Mouse (Mus musculus) urinary bladder, postnatal 14 days (tissue): ENCODE results near the gene Fbxo44.
"Not testable (repeated sequence)": the region's sequence is repeated elsewhere in the genome, so short reads cannot be mapped to it uniquely, and the experiment has no call there.

Experiments
- DNase-seq: peaks from one replicate; pipeline ENCODE4 v3.0.0; 2021; ENCODE audit warnings: low spot score

The Fbxo44 gene

DNA sequence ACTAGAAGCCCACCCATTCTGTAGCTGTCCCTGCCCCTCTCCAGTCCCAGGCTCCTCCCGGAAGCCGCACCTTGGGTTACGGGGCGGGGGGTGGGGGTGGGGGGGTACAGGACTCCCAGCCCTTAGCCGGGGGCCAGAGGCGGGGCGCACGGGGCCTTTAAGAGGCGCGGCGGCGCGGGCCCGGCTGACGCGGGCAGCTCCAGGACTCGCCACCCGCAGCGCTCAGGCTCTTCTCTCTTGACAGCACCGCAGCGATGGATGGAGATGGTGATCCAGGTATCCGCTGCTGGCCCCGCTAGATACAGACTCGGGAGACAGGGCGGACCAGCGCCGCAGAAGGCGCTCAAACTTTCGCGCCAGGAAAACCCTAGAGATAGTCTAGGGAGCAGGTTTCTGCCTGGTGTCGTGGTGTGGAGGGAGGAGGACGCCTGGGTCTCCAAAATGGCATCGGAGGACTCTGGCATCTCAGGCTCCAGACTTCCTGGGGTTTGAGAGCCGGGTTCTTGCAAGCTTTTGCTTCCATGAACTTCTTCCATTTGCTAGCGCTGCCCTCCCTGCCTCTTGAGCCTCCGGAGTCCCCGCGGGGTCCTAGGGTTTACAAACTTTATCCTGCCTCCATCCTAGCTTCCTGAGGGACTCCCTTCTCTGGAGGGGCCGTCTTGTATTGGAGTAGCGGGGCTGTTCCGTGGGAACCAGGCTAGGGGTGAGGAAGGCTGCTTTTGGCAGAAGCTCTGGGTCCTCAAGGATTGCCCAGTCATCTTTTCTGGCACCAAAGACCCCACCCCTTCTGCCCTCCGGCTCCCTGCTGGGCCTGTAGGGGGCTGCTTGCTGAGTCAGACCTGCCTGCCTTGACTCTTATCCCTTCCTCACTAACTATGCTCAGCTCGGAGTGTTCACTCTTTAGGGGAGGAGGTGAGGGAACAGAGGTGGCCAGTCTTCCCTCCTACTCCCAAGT, at the start of gene Fbxo44, which contains the start of gene Fbxo2:
Gene Fbxo44 (minus strand): TSS at position 47 of the 955 bp plus-strand sequence.
Gene Fbxo2 (plus strand): TSS at position 186 of the 955 bp plus-strand sequence.
- DNase-seq, result peak; percentile 24

DNA sequence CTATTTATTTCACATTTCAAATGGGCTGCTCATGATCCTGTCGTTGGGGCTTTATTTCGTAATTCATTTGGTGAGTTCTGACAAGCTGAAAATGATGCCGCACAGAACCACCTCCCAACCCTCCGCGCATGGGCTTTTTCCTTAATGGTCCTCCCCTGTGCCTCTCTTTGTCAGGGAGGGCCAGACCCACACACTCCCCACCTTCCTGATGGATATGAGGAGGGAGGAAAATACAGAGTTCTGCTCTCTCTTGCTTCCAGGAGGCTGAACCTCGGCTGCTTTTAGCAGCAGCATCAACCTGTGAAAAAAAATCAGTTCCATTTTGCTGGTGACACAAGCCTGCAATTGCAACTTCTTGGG, 44.6 kb upstream of the Fbxo44 start:
- no peak for DNase-seq

DNA sequence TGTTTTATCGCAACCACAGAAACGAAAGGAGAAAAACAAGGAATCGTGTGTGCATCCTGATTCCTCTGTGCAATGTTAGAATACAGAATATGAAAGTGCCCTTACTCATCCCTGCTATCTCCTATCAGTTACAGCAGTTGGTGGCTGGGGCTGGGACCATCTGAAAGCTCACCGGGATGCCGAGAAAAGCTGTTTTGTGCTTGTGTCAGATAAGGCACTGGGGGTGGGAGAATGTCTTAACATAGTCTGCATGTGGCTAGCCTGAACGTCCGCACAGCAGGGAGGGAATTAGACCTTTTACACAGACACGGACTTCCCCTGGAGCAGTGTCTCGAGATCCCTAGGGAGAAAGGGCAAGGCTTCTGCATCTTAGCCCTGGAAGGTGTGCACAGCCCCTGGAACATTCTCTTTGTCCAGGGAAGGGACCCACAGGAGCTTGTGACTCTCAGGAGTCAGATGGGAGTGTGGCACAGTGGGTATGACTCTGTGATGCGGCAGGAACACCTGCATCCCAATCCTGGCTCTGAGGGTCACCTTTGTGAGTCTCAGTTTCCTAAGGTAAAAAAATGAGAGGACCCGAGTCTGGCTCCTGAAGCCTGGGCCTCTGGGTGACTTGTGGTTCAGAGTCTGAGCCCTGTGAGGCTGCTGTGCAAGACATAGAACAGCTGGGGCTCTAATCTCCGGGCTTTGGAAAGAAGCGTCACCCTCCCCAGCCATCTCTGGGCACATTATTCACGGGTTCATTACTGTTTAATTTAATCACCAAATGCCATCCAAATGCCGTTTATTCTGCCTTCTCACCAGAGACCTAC, 44.0 kb upstream of the Fbxo44 start:
- DNase-seq, result no peak

DNA sequence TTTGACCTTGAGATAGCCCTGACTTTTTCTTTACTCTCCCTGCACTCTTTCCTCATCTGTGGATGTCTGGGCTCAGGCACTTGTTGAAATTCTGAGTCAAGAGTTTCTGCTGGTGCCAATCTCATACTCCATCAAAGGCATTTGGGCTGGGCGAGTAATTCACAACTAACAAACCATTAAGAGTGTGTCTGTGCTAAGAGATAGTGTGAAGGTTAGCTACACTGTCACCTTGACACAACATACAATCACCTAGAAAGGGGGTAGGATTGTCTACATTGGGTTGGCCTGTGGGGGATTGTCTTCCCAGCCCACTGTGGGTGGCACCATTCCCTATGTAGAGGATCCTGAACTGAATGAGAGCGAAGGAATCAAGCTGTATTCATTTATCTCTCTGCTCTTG, 43.3 kb upstream of the Fbxo44 start:
- DNase-seq, result no peak

DNA sequence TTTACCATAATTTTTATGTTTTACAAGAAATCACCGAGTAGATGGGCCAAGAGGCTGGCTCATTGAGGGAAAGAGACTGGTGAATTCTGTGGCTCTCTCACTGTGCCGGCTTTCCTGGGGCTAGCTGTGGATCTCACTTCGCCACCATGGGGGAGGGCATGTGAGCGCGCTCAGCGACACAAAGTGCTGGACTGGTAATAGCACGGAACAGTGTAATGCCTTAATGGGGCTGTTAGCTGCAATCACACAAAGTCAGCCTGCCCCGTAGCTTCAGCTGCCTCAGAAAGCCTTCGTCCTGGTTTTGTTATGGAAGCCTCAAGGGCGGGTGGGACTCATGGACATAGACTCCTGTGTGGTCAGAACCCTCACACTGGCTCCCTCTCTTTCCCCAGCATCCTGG, 38.4 kb upstream of the Fbxo44 start:
- DNase-seq, result no peak

DNA sequence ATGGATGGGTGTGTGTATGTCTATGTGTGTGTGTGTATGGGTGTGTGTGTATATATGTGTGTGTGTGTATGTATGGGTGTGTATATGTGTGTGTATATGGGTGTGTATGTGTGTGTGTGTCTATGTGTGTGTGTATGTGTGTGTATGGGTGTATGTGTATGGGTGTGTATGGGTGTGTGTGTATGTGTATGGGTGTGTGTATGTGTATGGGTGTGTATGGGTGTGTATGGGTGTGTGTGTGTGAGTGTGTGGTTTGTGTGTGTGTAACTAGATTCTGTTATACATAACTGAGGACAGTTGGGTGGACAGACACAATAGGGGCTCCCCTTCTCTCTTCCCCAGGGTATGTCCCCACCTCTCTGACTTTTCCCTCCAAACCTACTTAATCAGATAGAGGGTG, 34.1 kb upstream of the Fbxo44 start:
- DNase-seq, result no peak

DNA sequence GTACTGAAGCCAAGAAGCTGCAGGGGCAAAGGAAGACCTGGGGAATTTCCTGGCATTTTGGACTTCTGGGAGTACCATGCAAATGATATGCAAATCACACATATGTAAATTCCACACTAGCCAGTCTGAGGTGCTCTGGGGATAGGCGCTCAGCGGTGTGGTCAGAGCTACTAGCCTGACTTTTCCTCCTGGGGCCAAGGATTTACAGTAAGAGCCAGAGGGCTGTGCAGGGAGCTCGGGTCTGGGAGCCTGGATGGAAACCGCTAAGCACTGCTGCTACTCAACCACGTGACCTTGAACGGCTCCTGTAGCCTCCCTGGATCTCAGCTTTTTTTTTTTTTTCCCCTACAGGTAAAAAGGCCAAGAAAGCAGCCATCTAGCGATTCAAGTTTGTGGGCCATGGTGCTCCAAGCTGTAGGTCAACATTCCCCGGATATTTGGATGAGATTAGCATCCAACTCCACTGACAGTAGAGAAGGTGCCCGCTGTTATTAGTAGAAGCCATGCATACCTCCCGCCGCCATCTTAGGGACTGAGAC, 32.5 kb upstream of the Fbxo44 start:
- DNase-seq, result no peak

DNA sequence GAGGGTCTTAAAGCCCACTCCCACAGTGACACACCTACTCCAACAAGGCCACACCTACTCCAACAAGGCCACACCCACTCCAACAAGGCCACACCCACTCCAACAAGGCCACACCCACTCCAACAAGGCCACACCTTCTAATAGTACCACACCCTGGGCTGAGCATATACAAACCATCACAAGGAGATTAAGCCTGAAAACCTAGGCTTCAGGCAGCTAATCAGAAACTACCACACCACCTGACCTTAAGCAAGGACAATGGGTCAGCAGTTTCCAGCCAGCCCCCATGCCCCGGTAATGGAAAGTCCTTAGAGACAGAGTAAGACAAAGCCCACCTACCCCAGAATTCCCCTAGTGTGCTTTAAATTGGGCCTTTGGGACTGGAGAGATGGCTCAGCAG, 28.5 kb upstream of the Fbxo44 start:
- DNase-seq, result not testable (repeated sequence)

DNA sequence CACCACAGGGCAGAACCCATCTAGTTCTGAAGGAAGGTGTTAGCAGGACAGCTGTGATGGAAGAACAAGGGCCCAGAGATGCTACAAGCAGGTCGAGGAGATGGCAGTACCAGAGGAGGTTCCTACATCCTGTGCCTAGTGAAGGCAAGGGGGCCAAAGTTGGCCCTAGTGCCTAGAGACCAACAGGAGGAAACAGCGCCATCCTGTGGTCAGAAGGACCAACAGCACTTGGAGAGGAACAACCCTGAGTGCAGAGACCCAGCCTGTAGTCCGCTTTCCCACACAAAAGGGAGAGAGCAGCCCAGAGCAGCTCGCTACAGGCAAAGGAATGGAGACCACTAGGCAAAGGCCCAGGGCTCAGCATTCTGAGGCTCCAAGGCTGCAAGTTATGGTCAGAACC, 25.5 kb upstream of the Fbxo44 start:
- DNase-seq, result no peak

DNA sequence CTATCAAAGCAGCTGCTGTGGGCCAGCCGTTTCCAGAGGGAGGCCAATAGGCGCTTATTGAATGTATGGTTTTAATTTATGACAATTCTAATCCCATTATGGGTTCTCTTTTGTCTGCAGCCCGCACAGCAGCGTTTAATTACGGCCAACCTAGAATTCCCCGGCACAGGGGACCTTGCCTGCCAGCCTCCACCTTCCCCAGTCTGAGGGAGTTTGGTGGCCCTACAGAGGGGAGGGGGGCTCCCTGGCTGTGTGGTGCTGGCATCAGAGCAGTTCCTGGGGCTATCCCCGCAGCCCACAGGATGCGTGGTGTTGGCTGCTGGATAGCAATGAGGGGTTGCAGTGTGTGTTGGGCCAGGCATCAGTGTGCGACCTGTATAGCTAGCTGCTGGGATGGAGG, 24.3 kb upstream of the Fbxo44 start:
- DNase-seq, result no peak

DNA sequence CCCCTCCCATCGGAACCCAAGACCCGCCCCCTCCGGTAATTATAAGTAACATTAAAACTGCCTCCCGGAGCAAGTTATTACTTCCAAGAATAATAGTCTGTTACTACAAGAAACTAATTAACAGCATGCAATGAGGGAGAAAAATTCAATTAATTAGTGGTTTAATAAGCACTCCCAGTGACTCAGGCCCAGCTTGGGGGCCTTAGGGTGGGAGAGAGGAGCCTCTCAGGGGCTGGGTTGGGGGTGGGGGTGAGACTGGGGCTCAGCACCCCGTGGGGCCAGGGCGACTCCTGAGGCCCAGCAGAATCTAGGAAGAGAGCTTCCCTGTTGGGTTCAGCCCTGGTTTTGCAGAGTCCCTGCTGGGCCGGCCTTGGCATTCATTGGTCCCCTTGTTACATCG, 22.1 kb upstream of the Fbxo44 start:
- no peak for DNase-seq

DNA sequence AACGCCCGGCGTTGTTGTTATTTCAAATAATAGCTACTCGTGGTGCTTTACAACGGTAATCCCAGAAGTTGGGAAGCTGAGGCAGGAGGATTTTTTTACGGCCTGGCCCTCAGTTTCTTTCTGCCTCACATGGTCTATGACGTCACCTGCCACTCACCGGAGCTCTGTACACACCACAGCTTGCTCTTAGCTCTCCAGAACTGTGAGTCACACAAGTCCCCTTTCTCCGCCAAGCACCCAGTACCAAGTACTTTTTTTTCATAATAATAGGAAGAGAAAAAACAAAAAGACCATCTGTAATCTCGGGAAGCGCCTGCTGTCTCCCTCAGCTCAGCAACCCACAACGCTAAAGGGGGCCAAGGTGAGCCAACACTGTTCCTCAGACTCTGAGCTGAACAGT, 21.2 kb upstream of the Fbxo44 start:
- no peak for DNase-seq

DNA sequence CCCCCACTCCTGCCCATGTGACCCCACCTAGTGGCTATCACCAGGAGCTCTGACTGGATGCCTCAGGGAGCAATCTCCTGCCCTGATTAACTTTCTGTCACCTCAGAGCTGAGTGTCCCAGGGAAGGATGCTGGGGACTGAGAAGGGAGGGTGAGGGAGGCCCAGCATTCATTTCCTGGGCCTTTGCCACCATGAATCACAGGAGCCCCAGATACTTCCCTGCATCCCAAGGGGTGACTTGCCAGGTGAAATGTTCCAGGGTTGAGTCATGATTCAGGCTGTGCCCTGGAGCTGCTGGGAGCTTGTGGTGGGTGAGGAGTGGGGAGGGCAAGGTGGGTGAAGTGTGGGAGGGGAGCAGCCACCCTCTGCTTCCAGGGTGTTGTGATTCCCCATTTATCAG, 17.4 kb upstream of the Fbxo44 start:
- DNase-seq, result no peak

DNA sequence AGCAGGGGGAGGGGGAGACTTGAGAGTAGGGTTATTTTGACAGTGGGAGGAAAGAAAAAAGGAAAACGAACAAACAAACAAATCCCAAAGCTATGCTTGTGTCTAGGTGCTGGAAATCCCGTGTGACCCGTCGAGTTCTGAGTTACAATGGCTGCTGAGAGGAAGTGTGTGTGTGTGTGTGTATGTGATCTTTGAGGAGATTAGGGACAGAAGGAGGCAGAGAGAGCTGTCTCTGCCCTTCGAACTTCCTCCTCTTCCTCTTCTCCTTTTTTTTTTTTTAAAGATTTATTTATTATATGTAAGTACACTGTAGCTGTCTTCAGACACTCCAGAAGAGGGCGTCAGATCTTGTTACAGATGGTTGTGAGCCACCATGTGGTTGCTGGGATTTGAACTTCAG, 16.3 kb upstream of the Fbxo44 start:
- not testable (repeated sequence) for DNase-seq

DNA sequence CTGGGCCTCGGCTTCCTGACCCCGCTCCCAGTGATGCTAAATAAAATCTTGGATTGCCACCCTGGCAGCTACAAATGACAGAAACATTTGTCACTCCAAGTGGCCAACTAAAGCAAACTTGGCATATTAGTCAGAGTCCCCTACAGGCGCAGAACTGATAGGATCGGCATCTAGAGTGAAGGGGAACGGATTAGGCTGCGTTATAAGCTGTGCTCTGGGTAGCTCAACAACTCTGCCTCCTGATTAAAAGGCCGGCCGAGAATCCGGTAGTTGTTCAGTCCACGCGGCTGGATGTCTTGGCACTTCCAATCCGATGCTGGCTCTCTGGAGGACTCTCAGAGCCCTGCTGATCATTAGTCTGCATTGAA, 14.2 kb upstream of the Fbxo44 start:
- DNase-seq, result no peak

DNA sequence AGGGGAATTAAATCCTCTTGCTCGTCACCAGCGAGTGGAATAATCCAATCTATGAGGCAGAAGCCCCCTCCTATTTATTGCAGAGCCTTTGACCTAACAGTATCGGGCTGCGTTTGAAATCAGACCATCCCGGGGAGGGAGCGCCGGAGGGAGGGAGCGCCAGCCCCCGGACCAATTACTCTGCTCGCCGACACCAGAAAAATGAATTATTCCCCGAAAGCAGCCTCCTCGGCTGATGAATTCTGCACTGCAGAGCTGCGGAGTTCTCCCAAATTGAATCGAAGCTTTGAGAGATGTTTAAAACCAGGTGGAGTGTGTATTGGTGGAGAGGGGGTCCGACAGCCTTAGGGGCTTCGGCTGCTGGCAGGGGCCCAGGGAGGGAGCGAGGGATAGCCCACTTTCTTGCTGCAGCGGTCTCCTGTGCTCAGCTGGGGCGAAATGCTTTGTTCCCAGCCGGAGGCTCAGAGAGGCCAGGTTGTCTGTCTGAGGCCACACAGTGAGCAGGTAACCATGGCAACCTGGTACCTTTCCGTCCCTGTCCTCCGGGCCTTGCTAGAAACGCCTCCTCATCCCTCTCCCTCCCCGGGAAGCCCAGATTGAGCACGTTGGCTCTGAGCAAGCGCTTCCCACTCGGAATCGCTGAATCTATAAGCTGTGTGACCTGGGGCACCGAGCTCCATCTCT, 13.7 kb upstream of the Fbxo44 start:
- no peak for DNase-seq

DNA sequence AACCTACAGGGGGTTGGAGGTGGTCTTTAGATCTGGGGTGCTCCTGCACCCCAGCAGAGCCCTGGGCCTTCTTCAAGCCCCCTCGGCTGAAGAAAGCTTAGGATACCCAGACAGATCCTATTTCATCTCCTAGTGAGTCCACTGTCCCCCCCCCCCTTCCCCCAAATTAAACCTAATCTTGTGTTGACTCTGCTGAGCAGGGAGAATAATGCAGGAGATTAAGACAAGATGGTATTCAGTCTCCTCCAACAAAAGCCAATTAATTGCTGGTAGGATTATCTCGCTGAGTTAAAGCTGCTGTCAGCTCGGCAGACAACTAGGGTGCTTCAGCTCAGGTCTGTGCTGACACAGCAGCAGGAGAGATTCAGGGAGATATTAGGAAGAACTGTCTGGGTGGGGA, 11.0 kb upstream of the Fbxo44 start:
- no peak for DNase-seq

DNA sequence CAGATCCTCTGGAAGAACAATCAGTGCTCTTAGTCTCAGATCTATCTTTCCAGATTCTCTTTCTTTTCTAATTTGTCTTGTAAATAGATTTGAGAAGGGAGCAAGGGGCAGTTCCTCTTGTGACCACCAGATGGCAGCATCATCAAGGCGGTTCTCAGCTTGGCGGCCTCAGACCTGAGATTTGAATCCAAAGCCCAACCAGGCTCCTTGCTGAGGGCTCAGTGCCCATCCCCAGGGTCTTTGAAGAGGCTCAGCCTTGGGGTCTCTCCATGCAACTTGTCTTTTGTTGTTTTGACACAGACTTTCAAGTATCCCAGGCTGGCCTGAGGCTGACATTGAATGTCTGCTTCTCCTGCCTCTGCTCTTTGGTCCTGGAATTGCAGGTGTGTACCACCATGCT, 10.6 kb upstream of the Fbxo44 start:
- peak; percentile 28 for DNase-seq

DNA sequence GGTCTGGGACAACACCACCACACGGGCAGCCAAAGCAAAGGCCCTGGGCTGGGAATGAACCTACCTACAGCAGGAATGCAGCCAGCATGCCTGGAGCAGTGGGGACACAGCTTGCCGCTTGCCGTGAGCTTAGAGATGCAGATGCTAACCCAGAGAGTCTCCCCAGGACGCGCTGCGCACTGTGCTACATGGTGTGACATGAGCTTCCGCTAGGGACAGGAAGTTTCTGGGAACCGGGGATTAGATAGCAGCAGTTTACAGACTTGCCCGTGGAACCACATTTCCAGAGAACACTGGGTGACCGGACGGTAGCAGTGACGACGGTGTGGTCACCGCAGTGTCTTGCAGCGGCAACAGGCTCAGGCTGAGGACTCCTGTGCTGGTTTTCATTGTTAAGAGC, 9.3 kb upstream of the Fbxo44 start:
- DNase-seq, result no peak

DNA sequence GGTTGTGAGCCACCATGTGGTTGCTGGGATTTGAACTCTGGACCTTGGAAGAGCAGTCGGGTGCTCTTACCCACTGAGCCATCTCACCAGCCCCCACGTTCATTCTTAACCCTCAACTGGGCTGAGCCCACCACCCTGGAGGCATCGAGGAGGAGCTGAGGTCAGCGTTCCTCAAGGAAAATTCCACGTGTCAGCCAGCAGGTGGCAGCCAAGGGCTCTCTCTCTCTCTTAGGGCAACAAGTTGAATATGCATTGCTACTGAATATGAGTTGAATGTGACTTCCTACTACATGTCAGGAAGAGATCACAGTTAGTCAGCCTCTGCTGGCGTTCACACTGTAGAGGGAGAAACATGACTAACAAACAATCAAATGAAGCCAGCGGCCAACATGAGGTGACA, 8.0 kb upstream of the Fbxo44 start:
- peak; percentile 58 for DNase-seq

DNA sequence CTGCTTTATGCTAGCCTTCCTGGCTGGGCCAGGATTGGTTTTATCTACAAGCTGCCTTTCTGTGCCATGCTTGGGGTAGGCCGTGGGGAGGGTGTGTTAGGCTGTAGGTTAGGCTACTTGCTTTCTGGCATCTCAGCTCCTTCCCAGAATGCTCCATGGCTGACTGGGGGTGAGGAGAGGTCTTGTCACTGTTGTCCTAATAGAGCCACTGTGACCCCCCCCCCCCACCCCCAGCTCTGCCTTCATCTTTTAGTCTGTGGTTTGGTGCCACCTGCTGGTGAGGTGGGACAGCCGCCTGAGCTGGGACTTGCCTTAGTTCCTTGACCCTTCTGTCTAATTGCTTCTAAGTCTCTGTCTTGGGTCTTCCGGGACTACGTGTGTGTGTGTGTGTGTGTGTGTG, 6.7 kb upstream of the Fbxo44 start:
- peak; percentile 74 for DNase-seq

DNA sequence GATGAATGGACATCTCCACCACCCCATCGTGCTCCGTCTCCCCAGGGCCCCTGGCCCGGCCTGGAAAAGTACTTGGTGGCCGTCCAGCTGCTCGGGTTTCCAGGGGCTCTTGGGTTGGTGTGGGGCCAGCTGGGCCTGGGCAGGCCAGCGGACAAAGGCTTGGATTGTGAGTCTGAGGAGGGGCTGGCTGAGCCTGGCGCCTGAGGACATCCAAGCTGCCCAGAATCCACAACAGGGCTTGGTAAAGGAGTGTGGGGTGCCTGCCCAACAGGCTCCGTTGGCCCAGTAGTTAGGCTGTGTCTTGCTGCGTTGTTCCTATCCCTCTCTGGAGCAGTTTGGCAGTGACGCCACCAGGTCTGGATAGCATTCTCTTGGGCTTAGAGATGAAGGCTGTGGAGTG, 6.1 kb upstream of the Fbxo44 start:
- DNase-seq, result no peak
